Mouse (Mus musculus) sigmoid colon, adult 10 weeks (tissue): ENCODE data around the gene 4930467E23Rik. TPM values are rescaled to one million over a fixed set of nuclear protein-coding genes. Genes with fewer than 3 reads are reported as not detected.

Experiments
- polyA plus RNA-seq: library from polyadenylated mRNA; stranded (reverse); fragments of 350-450 nt; fragmentation: Illumina TruSeq; extraction: RNeasy Lipid Tissue Mini Kit (QIAGEN cat#74804); gene quantifications from one replicate; pipeline ENCODE4 v1.2.3, GENCODE M21; 2014; ENCODE audit warnings: low read depth, low replicate concordance

The 4930467E23Rik gene
- polyA plus RNA-seq: not detected

GRCm38 (mm10) chr8:19729276-19729675 is at the start of gene 4930467E23Rik:
Gene 4930467E23Rik, plus strand, starts transcription at chr8:19729576.

Other genes with a start within 250 kb of the 4930467E23Rik start
- not detected for gene Defb7, start 234.5 kb upstream of the 4930467E23Rik start, polyA plus RNA-seq
- gene Gm31371, start 173.8 kb downstream of the 4930467E23Rik start, polyA plus RNA-seq: not detected